In genomic region chr17:67815720-67816119, GRCm38 (mm10) we compare ENCODE assay signal across 17 mouse cellular contexts.
"Had no signal": no experiment of that assay in that cellular context is flagged by ENCODE, and none has a peak within 500 bp of the region (broad histone marks: within the 10 kb centered on the region; RNA-seq: fewer than 3 reads in every experiment).

No protein-coding gene starts in this region.

- DNase-seq: retina, postnatal 1 day; right cerebral cortex, adult 18-20 months; right cerebral cortex, postnatal 14 days; right cerebral cortex, postnatal 25 days; right cerebral cortex, postnatal 4 days; spleen, adult 18-20 months; thymus, adult 18-20 months; thymus, adult 2 months; thymus, postnatal 14 days; thymus, postnatal 25 days; thymus, postnatal 36 days; thymus, postnatal 4 days had no signal

- H3K4me1 ChIP-seq: neural tube, embryonic 12.5 days; neural tube, embryonic 15.5 days; stomach, embryonic 15.5 days had no signal

- H3K9me3 ChIP-seq: neural tube, embryonic 12.5 days; neural tube, embryonic 13.5 days; neural tube, embryonic 15.5 days; stomach, embryonic 15.5 days had no signal

- H3K4me3 ChIP-seq: neural tube, embryonic 12.5 days; neural tube, embryonic 13.5 days; neural tube, embryonic 15.5 days; stomach, embryonic 15.5 days had no signal

- H3K36me3 ChIP-seq: stomach, embryonic 15.5 days had no signal

- H3K27ac ChIP-seq: neural tube, embryonic 12.5 days; neural tube, embryonic 13.5 days; neural tube, embryonic 15.5 days; stomach, embryonic 15.5 days; stomach, postnatal 0 days had no signal

- H3K27me3 ChIP-seq: neural tube, embryonic 12.5 days; neural tube, embryonic 13.5 days; neural tube, embryonic 15.5 days; stomach, embryonic 15.5 days had no signal
